Mouse (Mus musculus): Measurements from ENCODE around the gene Chka. TPM values are rescaled to one million over a fixed set of nuclear protein-coding genes. Genes with fewer than 3 reads are reported as not detected.
A peak's percentile ranks its signal among the peaks of the same experiment; 100 is the strongest.

Chka gene
- polyA plus RNA-seq, 1 experiment from 2014 or later: 40.3 TPM

- no peak for DNase-seq (ENCODE audit: low spot score)
- peak overlapping the region; percentile 78 for H3K27ac ChIP-seq
- peaks cover 26% of the 10 kb centered on the region for H3K4me1 ChIP-seq
- H3K36me3 ChIP-seq: no peaks in the 10 kb centered on the region
- WGBS: 71% methylated on average over 21 of the region's 21 CpGs
- H3K4me3 ChIP-seq: no peak overlapping the region
- no peaks in the 10 kb centered on the region for H3K9me3 ChIP-seq
- H3K27me3 ChIP-seq (ENCODE audit: insufficient read depth, poor library complexity, severe bottlenecking): peaks cover 6% of the 10 kb centered on the region; the same call in 1 of the 2 replicates
Measured at GRCm38 (mm10) chr19:3930262-3931057, 78.9 kb downstream of the Chka start.

GRCm38 (mm10) chr19:3931716-3932115 is 80.1 kb downstream of the Chka start:
- H3K9me3 ChIP-seq: no peaks in the 10 kb centered on the region
- H3K27me3 ChIP-seq (ENCODE audit: insufficient read depth, poor library complexity, severe bottlenecking): peaks cover 13% of the 10 kb centered on the region
- H3K27ac ChIP-seq: no peak overlapping the region
- no peak overlapping the region for H3K4me3 ChIP-seq
- H3K4me1 ChIP-seq: peaks cover 30% of the 10 kb centered on the region
- DNase-seq (ENCODE audit: low spot score): no peak
- WGBS: 86% methylated on average over 9 of the region's 9 CpGs
- no peaks in the 10 kb centered on the region for H3K36me3 ChIP-seq

GRCm38 (mm10) chr19:3935032-3935895 is 83.7 kb downstream of the Chka start, which contains the start of gene Unc93b1:
Gene Unc93b1 (plus strand): TSS chr19:3935186.
- Histone ChIP-seq H3K9me3 (no peaks in the 10 kb centered on the region), H3K4me1 (peaks cover 22% of the 10 kb centered on the region), H3K27me3 (ENCODE audit: insufficient read depth, poor library complexity, severe bottlenecking) (peaks cover 19% of the 10 kb centered on the region), H3K4me3 (peak within 1 kb of the TSS; percentile 70), H3K36me3 (no peaks in the 10 kb centered on the region), H3K27ac (peak within 1 kb of the TSS; percentile 79)
- DNase-seq (ENCODE audit: low spot score): no peak
- WGBS: 6% methylated on average over 42 of the region's 42 CpGs

GRCm38 (mm10) chr19:3935896-3936850 is 84.6 kb downstream of the Chka start:
- 7% methylated on average over 22 of the region's 22 CpGs for WGBS
- no peak for DNase-seq (ENCODE audit: low spot score)

GRCm38 (mm10) chr19:3942315-3942714 is 90.7 kb downstream of the Chka start:
- 74% methylated on average over 7 of the region's 7 CpGs for WGBS
- no peak for DNase-seq (ENCODE audit: low spot score)
- H3K27ac ChIP-seq: no peak overlapping the region
- H3K4me3 ChIP-seq: no peak overlapping the region
- peaks cover 11% of the 10 kb centered on the region for H3K4me1 ChIP-seq
- no peaks in the 10 kb centered on the region for H3K9me3 ChIP-seq
- no peaks in the 10 kb centered on the region for H3K36me3 ChIP-seq
- H3K27me3 ChIP-seq (ENCODE audit: insufficient read depth, poor library complexity, severe bottlenecking): peaks cover 29% of the 10 kb centered on the region

More at GRCm38 (mm10) chr19:3935896-3936850, 84.6 kb downstream of the Chka start:
- peak overlapping the region; percentile 79 for H3K27ac ChIP-seq
- no peaks in the 10 kb centered on the region for H3K36me3 ChIP-seq
- peaks cover 13% of the 10 kb centered on the region for H3K27me3 ChIP-seq (ENCODE audit: insufficient read depth, poor library complexity, severe bottlenecking)
- H3K9me3 ChIP-seq: no peaks in the 10 kb centered on the region
- H3K4me1 ChIP-seq: peaks cover 15% of the 10 kb centered on the region
- peak overlapping the region; percentile 70 for H3K4me3 ChIP-seq

GRCm38 (mm10) chr19:3942986-3943735 is 91.6 kb downstream of the Chka start:
- DNase-seq (ENCODE audit: low spot score): no peak
- Histone ChIP-seq H3K4me3 (peak overlapping the region; percentile 13), H3K27me3 (ENCODE audit: insufficient read depth, poor library complexity, severe bottlenecking) (peaks cover 36% of the 10 kb centered on the region), H3K4me1 (peaks cover 11% of the 10 kb centered on the region), H3K9me3 (no peaks in the 10 kb centered on the region), H3K27ac (no peak overlapping the region), H3K36me3 (no peaks in the 10 kb centered on the region)
- WGBS: 17% methylated on average over 27 of the region's 27 CpGs

Other genes starting within 250 kb of the Chka start
- gene Lrp5, start 165.2 kb upstream of the Chka start, polyA plus RNA-seq (2016; fragmentation: Nextera tagmentation; extraction: Ambion mirVana): 4.1 and 5.2 TPM in 2 replicates
- 34.5 and 38.8 TPM in 2 replicates for gene 1810055G02Rik, start 143.5 kb upstream of the Chka start, polyA plus RNA-seq (2016; fragmentation: Nextera tagmentation; extraction: Ambion mirVana)
- 21.6 and 24.1 TPM in 2 replicates for gene Kmt5b, start 84.4 kb upstream of the Chka start, polyA plus RNA-seq (2016; fragmentation: Nextera tagmentation; extraction: Ambion mirVana)
- 22.5 and 32.2 TPM in 2 replicates for gene Tcirg1, start 55.4 kb downstream of the Chka start, polyA plus RNA-seq (2016; fragmentation: Nextera tagmentation; extraction: Ambion mirVana)
- gene Ndufs8, start 61.0 kb downstream of the Chka start, polyA plus RNA-seq (2016; fragmentation: Nextera tagmentation; extraction: Ambion mirVana): 323 and 356 TPM in 2 replicates
- 2.1 and 3.0 TPM in 2 replicates for gene Aldh3b1, start 78.0 kb downstream of the Chka start, polyA plus RNA-seq (2016; fragmentation: Nextera tagmentation; extraction: Ambion mirVana)
- 4.4 and 5.0 TPM in 2 replicates for gene Unc93b1, start 83.4 kb downstream of the Chka start, polyA plus RNA-seq (2016; fragmentation: Nextera tagmentation; extraction: Ambion mirVana)
- not detected in 2 replicates for gene Aldh3b3, start 106.9 kb downstream of the Chka start, polyA plus RNA-seq (2016; fragmentation: Nextera tagmentation; extraction: Ambion mirVana)
- gene Aldh3b2, start 120.6 kb downstream of the Chka start, polyA plus RNA-seq (2016; fragmentation: Nextera tagmentation; extraction: Ambion mirVana): 0.51 and 1.8 TPM in 2 replicates
- 9.5 and 10.3 TPM in 2 replicates for gene Acy3, start 134.8 kb downstream of the Chka start, polyA plus RNA-seq (2016; fragmentation: Nextera tagmentation; extraction: Ambion mirVana)
- 0.45 TPM in 1 of 2 replicates, not detected in the other for gene Tbx10, start 141.0 kb downstream of the Chka start, polyA plus RNA-seq (2016; fragmentation: Nextera tagmentation; extraction: Ambion mirVana)
- 40.2 and 52.4 TPM in 2 replicates for gene Nudt8, start 148.8 kb downstream of the Chka start, polyA plus RNA-seq (2016; fragmentation: Nextera tagmentation; extraction: Ambion mirVana)
- 4.1 and 5.2 TPM in 2 replicates for gene Gm49405, start 148.9 kb downstream of the Chka start, polyA plus RNA-seq (2016; fragmentation: Nextera tagmentation; extraction: Ambion mirVana)
- gene Doc2g, start 151.5 kb downstream of the Chka start, polyA plus RNA-seq (2016; fragmentation: Nextera tagmentation; extraction: Ambion mirVana): 32.4 and 75.0 TPM in 2 replicates
- 298 and 420 TPM in 2 replicates for gene Ndufv1, start 161.0 kb downstream of the Chka start, polyA plus RNA-seq (2016; fragmentation: Nextera tagmentation; extraction: Ambion mirVana)
- gene Gstp1, start 186.2 kb downstream of the Chka start, polyA plus RNA-seq (2016; fragmentation: Nextera tagmentation; extraction: Ambion mirVana): 402 and 470 TPM in 2 replicates
- gene Gstp2, start 194.2 kb downstream of the Chka start, polyA plus RNA-seq (2016; fragmentation: Nextera tagmentation; extraction: Ambion mirVana): 2.9 TPM in 2 replicates
- gene Gstp3, start 207.8 kb downstream of the Chka start, polyA plus RNA-seq (2016; fragmentation: Nextera tagmentation; extraction: Ambion mirVana): 0.37 TPM in 1 of 2 replicates, not detected in the other
- not detected in 2 replicates for gene Cabp2, start 229.8 kb downstream of the Chka start, polyA plus RNA-seq (2016; fragmentation: Nextera tagmentation; extraction: Ambion mirVana)
- gene Cdk2ap2, start 245.4 kb downstream of the Chka start, polyA plus RNA-seq (2016; fragmentation: Nextera tagmentation; extraction: Ambion mirVana): 67.9 and 86.0 TPM in 2 replicates
- 14.3 and 21.2 TPM in 2 replicates for gene Pitpnm1, start 248.2 kb downstream of the Chka start, polyA plus RNA-seq (2016; fragmentation: Nextera tagmentation; extraction: Ambion mirVana)